Mouse (Mus musculus) MEL (cell line): ENCODE results near the gene Trpm3. TPM values are rescaled to one million over a fixed set of nuclear protein-coding genes. Genes with fewer than 3 reads are reported as not detected.

Experiments
- DNase-seq: peaks from one replicate; pipeline ENCODE4 v3.0.0; 2011; ENCODE audit warnings: low read depth, low spot score
- H3K27ac ChIP-seq: 2 replicates; pipeline ENCODE4 v1.5.1; 2012; ENCODE audit warnings: low read depth, mild to moderate bottlenecking, control low read depth, low read length, moderate library complexity; ENCODE audit not compliant: control insufficient read depth
- H3K27me3 ChIP-seq, 2 experiments: fragments of 150-350 bp in 1 of 2; sonication (generic) in 1 of 2; 2 replicates each; pipeline ENCODE4 v1.6.1; 2012; ENCODE audit warnings: low read length in 2 of 2, mild to moderate bottlenecking in 2 of 2, improper control_type of control experiment in 1 of 2, moderate library complexity in 1 of 2; ENCODE audit not compliant: insufficient read depth in 2 of 2, control insufficient read depth in 1 of 2
- H3K36me3 ChIP-seq, 2 experiments: 2 replicates each; pipeline ENCODE4 v1.6.1; 2012 to 2014; ENCODE audit warnings: low read length in 2 of 2, improper control_type of control experiment in 1 of 2, inconsistent platforms in 1 of 2, mild to moderate bottlenecking in 1 of 2; ENCODE audit not compliant: insufficient read depth in 2 of 2, control insufficient read depth in 1 of 2
- H3K4me1 ChIP-seq, 2 experiments: fragments of 150-350 bp in 1 of 2; sonication (generic) in 1 of 2; 2 replicates each; pipeline ENCODE4 v1.6.1; 2012; ENCODE audit warnings: low read length in 2 of 2, improper control_type of control experiment in 1 of 2, mild to moderate bottlenecking in 1 of 2; ENCODE audit not compliant: insufficient read depth in 2 of 2, control insufficient read depth in 1 of 2
- H3K4me3 ChIP-seq, 2 experiments: fragments of 150-350 bp in 1 of 2; sonication (generic) in 1 of 2; 2 replicates each; pipeline ENCODE4 v1.5.1; 2012; ENCODE audit warnings: low read depth in 2 of 2, low read length in 2 of 2, mild to moderate bottlenecking in 2 of 2, moderate library complexity in 2 of 2, control low read depth in 1 of 2, improper control_type of control experiment in 1 of 2; ENCODE audit not compliant: control insufficient read depth in 1 of 2, insufficient read depth in 1 of 2
- H3K79me2 ChIP-seq: 2 replicates; pipeline ENCODE4 v1.6.1; 2012; ENCODE audit warnings: mild to moderate bottlenecking, low read length, moderate library complexity; ENCODE audit not compliant: control insufficient read depth, poor library complexity, insufficient read depth
- H3K9ac ChIP-seq: 2 replicates; pipeline ENCODE4 v1.6.1; 2012; ENCODE audit warnings: low read depth, mild to moderate bottlenecking, control low read depth, low read length, moderate library complexity; ENCODE audit not compliant: control insufficient read depth, poor library complexity, severe bottlenecking
- H3K9me3 ChIP-seq: fragments of 150-350 bp; sonication (generic); replicated peaks from 2 replicates; pipeline ENCODE4 v1.6.1; 2012; ENCODE audit warnings: mild to moderate bottlenecking, low read length, improper control_type of control experiment, moderate library complexity; ENCODE audit not compliant: insufficient read depth
- BHLHE40 ChIP-seq: IDR thresholded peaks from 2 replicates; pipeline ENCODE4 v1.6.1; 2012; ENCODE audit warnings: low read depth, mild to moderate bottlenecking, inconsistent platforms, low read length, improper control_type of control experiment, borderline replicate concordance
- CHD2 ChIP-seq: IDR thresholded peaks from 2 replicates; pipeline ENCODE4 v1.6.1; 2011; ENCODE audit warnings: low read length, improper control_type of control experiment
- E2F4 ChIP-seq: IDR thresholded peaks from 2 replicates; pipeline ENCODE4 v1.6.1; 2011; ENCODE audit warnings: low read depth, low read length, improper control_type of control experiment, borderline replicate concordance
- JUND ChIP-seq: IDR thresholded peaks from 2 replicates; pipeline ENCODE4 v1.6.1; 2011; ENCODE audit warnings: low read depth, mild to moderate bottlenecking, improper control_type of control experiment, low read length
- KAT2A ChIP-seq: conservative IDR thresholded peaks from 2 replicates; pipeline ENCODE4 v1.6.1; 2012; ENCODE audit warnings: low read depth, low read length, improper control_type of control experiment, inconsistent platforms
- MAX ChIP-seq: IDR thresholded peaks from 2 replicates; pipeline ENCODE4 v1.6.1; 2011; ENCODE audit warnings: low read length, improper control_type of control experiment
- MAZ ChIP-seq: IDR thresholded peaks from 2 replicates; pipeline ENCODE4 v1.6.1; 2012; ENCODE audit warnings: low read depth, mild to moderate bottlenecking, inconsistent platforms, low read length, improper control_type of control experiment
- MEF2A ChIP-seq: IDR thresholded peaks from 2 replicates; pipeline ENCODE4 v1.6.1; 2014; ENCODE audit warnings: low read depth, mild to moderate bottlenecking, inconsistent platforms, low read length, improper control_type of control experiment; ENCODE audit not compliant: poor library complexity, insufficient replicate concordance, severe bottlenecking; ENCODE audit errors: extremely low read depth
- MXI1 ChIP-seq: IDR thresholded peaks from 2 replicates; pipeline ENCODE4 v1.6.1; 2011; ENCODE audit warnings: mild to moderate bottlenecking, low read depth, low read length, improper control_type of control experiment
- NELFE ChIP-seq: IDR thresholded peaks from 2 replicates; pipeline ENCODE4 v1.6.1; 2011; ENCODE audit warnings: low read depth, low read length, improper control_type of control experiment
- NRF1 ChIP-seq: IDR thresholded peaks from 2 replicates; pipeline ENCODE4 v1.6.1; 2014; ENCODE audit warnings: low read depth, mild to moderate bottlenecking, inconsistent platforms, low read length, improper control_type of control experiment, moderate library complexity; ENCODE audit not compliant: poor library complexity, insufficient read depth, severe bottlenecking
- POLR2AphosphoS5 ChIP-seq: IDR thresholded peaks from 2 replicates; pipeline ENCODE4 v1.6.1; 2012; ENCODE audit warnings: low read depth, borderline replicate concordance, mild to moderate bottlenecking, inconsistent platforms, low read length, moderate library complexity, mixed read lengths
- SMC3 ChIP-seq: IDR thresholded peaks from 2 replicates; pipeline ENCODE4 v1.6.1; 2011; ENCODE audit warnings: low read depth, low read length, improper control_type of control experiment
- TAL1 ChIP-seq: IDR thresholded peaks from 2 replicates; pipeline ENCODE4 v1.6.1; 2012; ENCODE audit warnings: mild to moderate bottlenecking, inconsistent platforms, low read length, moderate library complexity, mixed read lengths
- TBP ChIP-seq: IDR thresholded peaks from 2 replicates; pipeline ENCODE4 v1.8.0; 2011; ENCODE audit warnings: low read depth, low read length, improper control_type of control experiment
- TCF12 ChIP-seq: IDR thresholded peaks from 2 replicates; pipeline ENCODE4 v1.6.1; 2014; ENCODE audit warnings: low read depth, mild to moderate bottlenecking, inconsistent platforms, low read length, improper control_type of control experiment, moderate library complexity
- ZC3H11A ChIP-seq: IDR thresholded peaks from 2 replicates; pipeline ENCODE4 v1.6.1; 2012; ENCODE audit warnings: low read depth, mild to moderate bottlenecking, inconsistent platforms, low read length, improper control_type of control experiment
- ZMIZ1 ChIP-seq: IDR thresholded peaks from 2 replicates; pipeline ENCODE4 v1.6.1; 2012; ENCODE audit warnings: low read depth, mild to moderate bottlenecking, inconsistent platforms, low read length, improper control_type of control experiment, moderate library complexity
- ZNF384 ChIP-seq: IDR thresholded peaks from 2 replicates; pipeline ENCODE4 v1.6.1; 2012; ENCODE audit warnings: low read depth, mild to moderate bottlenecking, inconsistent platforms, low read length, improper control_type of control experiment
- polyA plus RNA-seq, 2 experiments: library from polyadenylated mRNA; stranded (reverse) in 1 of 2; unstranded in 1 of 2; fragments of >175 nt in 1 of 2; fragments of >200 nt in 1 of 2; gene quantifications; 2 replicates each; pipeline versions ENCODE4 v1.2.1 to v1.2.4; 2012; ENCODE audit warnings: low replicate concordance in 2 of 2, low read depth in 1 of 2; ENCODE audit not compliant: insufficient read length in 2 of 2, insufficient read depth in 1 of 2, missing spikeins in 1 of 2
- total RNA-seq: library from RNA; depleted of rRNA; stranded (reverse); fragments of 300-350 nt; gene quantifications from 2 replicates; pipeline ENCODE4 v1.2.3, GENCODE M21; 2012

Trpm3 gene
- total and polyA plus RNA-seq, 3 experiments, result not detected

- Histone ChIP-seq H3K79me2 (no peaks in the 10 kb centered on the region), H3K36me3 (no peaks in the 10 kb centered on the region), H3K9ac (no peak overlapping the region), H3K4me1 (no peaks in the 10 kb centered on the region), H3K27ac (no peak overlapping the region), H3K27me3 (no peaks in the 10 kb centered on the region), H3K9me3 (no peaks in the 10 kb centered on the region), H3K4me3 (no peak overlapping the region)
- DNase-seq, result no peak
- no peak for TF ChIP-seq NELFE
- TF ChIP-seq TBP, result no peak
- no peak for TF ChIP-seq KAT2A
- TF ChIP-seq NRF1, result no peak
- no peak for TF ChIP-seq E2F4
- no peak for TF ChIP-seq BHLHE40
- TF ChIP-seq MEF2A, result no peak
- no peak for TF ChIP-seq MXI1
- no peak for TF ChIP-seq MAZ
- no peak for TF ChIP-seq ZC3H11A
- TF ChIP-seq POLR2AphosphoS5, result no peak
- no peak for TF ChIP-seq SMC3
- TF ChIP-seq MAX, result no peak
- TF ChIP-seq CHD2, result no peak
- no peak for TF ChIP-seq TAL1
Measured at GRCm38 (mm10) chr19:22692553-22692952, 553.7 kb downstream of the Trpm3 start.

GRCm38 (mm10) chr19:22692956-22693355, 554.1 kb downstream of the Trpm3 start:
- no peak overlapping the region for H3K27ac ChIP-seq
- TF ChIP-seq TCF12 (no peak), NELFE (no peak), ZC3H11A (no peak), ZMIZ1 (no peak), ZNF384 (no peak), TBP (no peak), SMC3 (no peak), MAZ (no peak), JUND (no peak)
- H3K4me1 ChIP-seq, result no peaks in the 10 kb centered on the region
- H3K9me3 ChIP-seq, result no peaks in the 10 kb centered on the region
- no peak overlapping the region for H3K9ac ChIP-seq
- DNase-seq, result no peak
- H3K36me3 ChIP-seq, result no peaks in the 10 kb centered on the region
- H3K27me3 ChIP-seq, result no peaks in the 10 kb centered on the region
- no peak overlapping the region for H3K4me3 ChIP-seq
- H3K79me2 ChIP-seq, result no peaks in the 10 kb centered on the region
